Mouse (Mus musculus): ENCODE measurements around the gene Zfp513. TPM values are rescaled to one million over a fixed set of nuclear protein-coding genes. Genes with fewer than 3 reads are reported as not detected.
A peak's percentile ranks its signal among the peaks of the same experiment; 100 is the strongest.

The Zfp513 gene
- polyA plus RNA-seq, 1 experiment: 22.9 TPM

- H3K4me1 ChIP-seq (ENCODE audit: control insufficient read depth, insufficient read depth, low read length): no peaks in the 10 kb centered on the region
- WGBS: 74% methylated on average over 1 of the region's 1 CpGs
- TF ChIP-seq CTCF (conservative IDR thresholded peaks at IDR 0.05; ENCODE audit: insufficient read depth, insufficient read length, low read depth, low read length): no peak
- TF ChIP-seq POLR2A (IDR thresholded peaks at IDR 0.05; ENCODE audit: low read depth, low read length): no peak
- H3K27me3 ChIP-seq (replicated peaks; ENCODE audit: control insufficient read depth, insufficient read depth, low read length): no peaks in the 10 kb centered on the region
- H3K27ac ChIP-seq (ENCODE audit: insufficient read depth, low read depth, low read length): no peak overlapping the region
- DNase-seq: no peak
- H3K4me3 ChIP-seq (ENCODE audit: insufficient read depth, low read depth, low read length): no peak overlapping the region
- no peaks in the 10 kb centered on the region for H3K36me3 ChIP-seq (ENCODE audit: control insufficient read depth, insufficient read depth, low read length)
Observed at GRCm38 (mm10) chr5:31226641-31227040, 24.5 kb upstream of the Zfp513 start.

GRCm38 (mm10) chr5:31222696-31223095 lies 20.6 kb upstream of the Zfp513 start:
- H3K4me1 ChIP-seq (ENCODE audit: control insufficient read depth, insufficient read depth, low read length): no peaks in the 10 kb centered on the region
- H3K27me3 ChIP-seq (replicated peaks; ENCODE audit: control insufficient read depth, insufficient read depth, low read length): no peaks in the 10 kb centered on the region
- H3K27ac ChIP-seq (ENCODE audit: insufficient read depth, low read depth, low read length): no peak overlapping the region
- no peaks in the 10 kb centered on the region for H3K36me3 ChIP-seq (ENCODE audit: control insufficient read depth, insufficient read depth, low read length)
- no peak overlapping the region for H3K4me3 ChIP-seq (ENCODE audit: insufficient read depth, low read depth, low read length)
- DNase-seq: no peak
- TF ChIP-seq POLR2A (IDR thresholded peaks at IDR 0.05; ENCODE audit: low read depth, low read length): no peak
- no peak for TF ChIP-seq CTCF (conservative IDR thresholded peaks at IDR 0.05; ENCODE audit: insufficient read depth, insufficient read length, low read depth, low read length)
- WGBS: 91% methylated on average over 9 of the region's 9 CpGs

- Histone ChIP-seq H3K4me3 (ENCODE audit: insufficient read depth, low read depth, low read length) (peak overlapping the region; percentile 77), H3K4me1 (ENCODE audit: control insufficient read depth, insufficient read depth, low read length) (no peaks in the 10 kb centered on the region), H3K27me3 (replicated peaks; ENCODE audit: control insufficient read depth, insufficient read depth, low read length) (no peaks in the 10 kb centered on the region), H3K27ac (ENCODE audit: insufficient read depth, low read depth, low read length) (peak overlapping the region; percentile 63; the same call in 1 of the 2 replicates), H3K36me3 (ENCODE audit: control insufficient read depth, insufficient read depth, low read length) (no peaks in the 10 kb centered on the region)
- 16% methylated on average over 11 of the region's 11 CpGs for WGBS
- DNase-seq: peak; percentile 50
- TF ChIP-seq CTCF (conservative IDR thresholded peaks at IDR 0.05; ENCODE audit: insufficient read depth, insufficient read length, low read depth, low read length): peak; percentile 37
- TF ChIP-seq POLR2A (IDR thresholded peaks at IDR 0.05; ENCODE audit: low read depth, low read length): no peak
Observed at GRCm38 (mm10) chr5:31221304-31221945, 19.3 kb upstream of the Zfp513 start.

- TF ChIP-seq CTCF (conservative IDR thresholded peaks at IDR 0.05; ENCODE audit: insufficient read depth, insufficient read length, low read depth, low read length): no peak
- TF ChIP-seq POLR2A (IDR thresholded peaks at IDR 0.05; ENCODE audit: low read depth, low read length): peak; percentile 95
- Histone ChIP-seq H3K27me3 (replicated peaks; ENCODE audit: control insufficient read depth, insufficient read depth, low read length) (no peaks in the 10 kb centered on the region), H3K36me3 (ENCODE audit: control insufficient read depth, insufficient read depth, low read length) (no peaks in the 10 kb centered on the region), H3K4me1 (ENCODE audit: control insufficient read depth, insufficient read depth, low read length) (no peaks in the 10 kb centered on the region), H3K4me3 (ENCODE audit: insufficient read depth, low read depth, low read length) (peak within 1 kb of the TSS; percentile 93), H3K27ac (ENCODE audit: insufficient read depth, low read depth, low read length) (peak within 1 kb of the TSS; percentile 63)
- DNase-seq: peak; percentile 98
- WGBS: under 1% methylated on average over 70 of the region's 70 CpGs
Observed at GRCm38 (mm10) chr5:31220448-31221303, 18.6 kb upstream of the Zfp513 start, which contains the start of gene Ppm1g. Ppm1g (minus strand) TSS chr5:31220687.

GRCm38 (mm10) chr5:31219911-31220447 lies 17.9 kb upstream of the Zfp513 start:
- peak; percentile 45 for DNase-seq
- no peak for TF ChIP-seq CTCF (conservative IDR thresholded peaks at IDR 0.05; ENCODE audit: insufficient read depth, insufficient read length, low read depth, low read length)
- TF ChIP-seq POLR2A (IDR thresholded peaks at IDR 0.05; ENCODE audit: low read depth, low read length): no peak

GRCm38 (mm10) chr5:31219474-31219873 lies 17.4 kb upstream of the Zfp513 start:
- peak overlapping the region; percentile 93 for H3K4me3 ChIP-seq (ENCODE audit: insufficient read depth, low read depth, low read length)
- DNase-seq: no peak
- no peaks in the 10 kb centered on the region for H3K4me1 ChIP-seq (ENCODE audit: control insufficient read depth, insufficient read depth, low read length)
- H3K27me3 ChIP-seq (replicated peaks; ENCODE audit: control insufficient read depth, insufficient read depth, low read length): no peaks in the 10 kb centered on the region
- H3K36me3 ChIP-seq (ENCODE audit: control insufficient read depth, insufficient read depth, low read length): no peaks in the 10 kb centered on the region
- H3K27ac ChIP-seq (ENCODE audit: insufficient read depth, low read depth, low read length): peak overlapping the region; percentile 3; the same call in 1 of the 2 replicates
- TF ChIP-seq CTCF (conservative IDR thresholded peaks at IDR 0.05; ENCODE audit: insufficient read depth, insufficient read length, low read depth, low read length) (no peak), POLR2A (IDR thresholded peaks at IDR 0.05; ENCODE audit: low read depth, low read length) (no peak)
- WGBS: under 1% methylated on average over 11 of the region's 11 CpGs

More at GRCm38 (mm10) chr5:31219911-31220447, 17.9 kb upstream of the Zfp513 start:
- Histone ChIP-seq H3K36me3 (ENCODE audit: control insufficient read depth, insufficient read depth, low read length) (no peaks in the 10 kb centered on the region), H3K4me1 (ENCODE audit: control insufficient read depth, insufficient read depth, low read length) (no peaks in the 10 kb centered on the region), H3K27ac (ENCODE audit: insufficient read depth, low read depth, low read length) (peak overlapping the region; percentile 52), H3K4me3 (ENCODE audit: insufficient read depth, low read depth, low read length) (peak overlapping the region; percentile 93), H3K27me3 (replicated peaks; ENCODE audit: control insufficient read depth, insufficient read depth, low read length) (no peaks in the 10 kb centered on the region)
- WGBS: under 1% methylated on average over 40 of the region's 40 CpGs

- Histone ChIP-seq H3K4me3 (ENCODE audit: insufficient read depth, low read depth, low read length) (no peak overlapping the region), H3K4me1 (ENCODE audit: control insufficient read depth, insufficient read depth, low read length) (no peaks in the 10 kb centered on the region), H3K27me3 (replicated peaks; ENCODE audit: control insufficient read depth, insufficient read depth, low read length) (no peaks in the 10 kb centered on the region), H3K27ac (ENCODE audit: insufficient read depth, low read depth, low read length) (no peak overlapping the region), H3K36me3 (ENCODE audit: control insufficient read depth, insufficient read depth, low read length) (no peaks in the 10 kb centered on the region)
- DNase-seq: peak; percentile 22
- 2% methylated on average over 2 of the region's 2 CpGs for WGBS
- no peak for TF ChIP-seq CTCF (conservative IDR thresholded peaks at IDR 0.05; ENCODE audit: insufficient read depth, insufficient read length, low read depth, low read length)
- TF ChIP-seq POLR2A (IDR thresholded peaks at IDR 0.05; ENCODE audit: low read depth, low read length): no peak
Observed at GRCm38 (mm10) chr5:31219070-31219469, 17.0 kb upstream of the Zfp513 start.
